ENCODE assay signal across 8 mouse cellular contexts in genomic region chr5:108628891-108629633, GRCm38 (mm10). TPM values are rescaled to one million over a fixed set of nuclear protein-coding genes. Genes with fewer than 3 reads are reported as not detected.
A peak's percentile ranks its signal among the peaks of the same experiment; 100 is the strongest.
DNase-seq lines count a peak whose midpoint lies in the region; ATAC-seq and TF ChIP-seq lines count a peak whose summit lies in the region.

No protein-coding gene starts in this region.

- WGBS in kidney, embryonic 15.5 days, result 2% methylated on average over 32 of the region's 32 CpGs
- WGBS in limb, embryonic 14.5 days, result 3% methylated on average over 32 of the region's 32 CpGs
- under 1% methylated on average over 32 of the region's 32 CpGs for WGBS in olfactory bulb, adult 2 months

- H3K4me2 ChIP-seq in kidney, embryonic 15.5 days, result peak overlapping the region; percentile 79
- H3K4me2 ChIP-seq in limb, embryonic 14.5 days (replicated peaks; ENCODE audit: low read depth, low read length, severe bottlenecking), result peak overlapping the region; percentile 88

- no peak for TF ChIP-seq POLR2A in limb, embryonic 14.5 days (IDR thresholded peaks at IDR 0.05; ENCODE audit: borderline replicate concordance, extremely low read depth, insufficient read depth, insufficient read length)
- no peak for TF ChIP-seq POLR2A in olfactory bulb, adult 2 months (IDR thresholded peaks at IDR 0.05; ENCODE audit: insufficient read depth, low read depth, low read length)

- H3K9me3 ChIP-seq in kidney, embryonic 15.5 days (replicated peaks), result no peaks in the 10 kb centered on the region
- no peaks in the 10 kb centered on the region for H3K9me3 ChIP-seq in ES-E14 (ENCODE audit: control insufficient read depth, insufficient read depth, low read depth, low read length)
- H3K9me3 ChIP-seq in limb, embryonic 14.5 days (ENCODE audit: control insufficient read depth, low read length), result no peaks in the 10 kb centered on the region

- peak overlapping the region; percentile 89 for H3K27ac ChIP-seq in kidney, embryonic 15.5 days
- H3K27ac ChIP-seq in ES-E14 (ENCODE audit: insufficient read depth, low read depth, low read length, poor library complexity, severe bottlenecking), result peak overlapping the region; percentile 16; the same call in 1 of the 2 replicates
- peak overlapping the region; percentile 85 for H3K27ac ChIP-seq in limb, embryonic 14.5 days (replicated peaks; ENCODE audit: low read depth, low read length)
- peak overlapping the region; percentile 76 for H3K27ac ChIP-seq in olfactory bulb, adult 2 months (ENCODE audit: insufficient read depth, low read depth, low read length)

- peaks cover 10% of the 10 kb centered on the region for H3K36me3 ChIP-seq in kidney, embryonic 15.5 days
- H3K36me3 ChIP-seq in ES-E14 (ENCODE audit: control insufficient read depth, insufficient read depth, low read length, poor library complexity, severe bottlenecking), result no peaks in the 10 kb centered on the region; the same call in 1 of the 2 replicates
- peaks cover 7% of the 10 kb centered on the region for H3K36me3 ChIP-seq in limb, embryonic 14.5 days (ENCODE audit: control insufficient read depth, insufficient read depth, low read length)

- H3K4me3 ChIP-seq in kidney, embryonic 15.5 days (replicated peaks), result peak overlapping the region; percentile 79
- peak overlapping the region; percentile 87 to 93 for H3K4me3 ChIP-seq in ES-E14 (ENCODE audit: insufficient read depth in 1 of 2, low read depth in 1 of 2, low read length in 2 of 2, poor library complexity in 1 of 2, severe bottlenecking in 1 of 2)
- H3K4me3 ChIP-seq in limb, embryonic 14.5 days (replicated peaks; ENCODE audit: low read length), result peak overlapping the region; percentile 95
- H3K4me3 ChIP-seq in olfactory bulb, adult 2 months (ENCODE audit: insufficient read depth, low read depth, low read length), result peak overlapping the region; percentile 82

- no peak for DNase-seq in kidney, adult 18-20 months
- peak; percentile 17 for DNase-seq in ES-E14 (ENCODE audit: low read depth, low spot score)
- no peak for DNase-seq in limb, embryonic 14.5 days (ENCODE audit: low spot score)
- DNase-seq in gastrocnemius, postnatal 14 days, result no peak
- no peak for DNase-seq in left cerebral cortex, postnatal 10 days (ENCODE audit: extremely low spot score in 1 of 2, low spot score in 2 of 2)

- peaks cover 27% of the 10 kb centered on the region for H3K4me1 ChIP-seq in kidney, embryonic 15.5 days
- no peaks in the 10 kb centered on the region for H3K4me1 ChIP-seq in ES-E14 (ENCODE audit: control insufficient read depth in 2 of 2, insufficient read depth in 2 of 2, low read length in 2 of 2, poor library complexity in 1 of 2)
- peaks cover 9% of the 10 kb centered on the region for H3K4me1 ChIP-seq in limb, embryonic 14.5 days (ENCODE audit: control insufficient read depth, insufficient read depth, low read length)
- H3K4me1 ChIP-seq in olfactory bulb, adult 2 months (ENCODE audit: control insufficient read depth, insufficient read depth, low read length), result 0 out of 2 replicates have a peak, but pooled peaks cover 2% of the 10 kb centered on the region

- peak; percentile 90 for ATAC-seq in kidney, embryonic 15.5 days (replicated peaks; ENCODE audit: low FRiP score)
- ATAC-seq in erythroid progenitor cell, adult 5-6 weeks (replicated peaks; ENCODE audit: low FRiP score, poor library complexity, severe bottlenecking), result peak; percentile 76
- ATAC-seq in limb, embryonic 14.5 days (ENCODE audit: low FRiP score, low read depth), result peak; percentile 83

- peak overlapping the region; percentile 91 for H3K9ac ChIP-seq in kidney, embryonic 15.5 days
- peak overlapping the region; percentile 92 for H3K9ac ChIP-seq in ES-E14 (ENCODE audit: insufficient read depth, low read depth, low read length, poor library complexity, severe bottlenecking)
- peak overlapping the region; percentile 95 for H3K9ac ChIP-seq in limb, embryonic 14.5 days (ENCODE audit: low read depth, low read length, severe bottlenecking)

- in situ Hi-C loops in ES-E14 (cut with MboI; ENCODE audit: low sequenced_read_pairs in 2 of 2, unreplicated experiment in 2 of 2), result no loop called here

- TF ChIP-seq CTCF in olfactory bulb, adult 2 months (IDR thresholded peaks at IDR 0.05; ENCODE audit: insufficient read depth, low read depth, low read length), result no peak

- no peaks in the 10 kb centered on the region for H3K27me3 ChIP-seq in kidney, embryonic 15.5 days
- H3K27me3 ChIP-seq in limb, embryonic 14.5 days (ENCODE audit: control insufficient read depth, insufficient read depth, low read length), result no peaks in the 10 kb centered on the region

- intact Hi-C loops in gastrocnemius, postnatal 14 days (cut with DNase I; ENCODE audit: low total_unique reads), result no loop called here
- intact Hi-C loops in left cerebral cortex, postnatal 10 days (cut with DNase I), result no loop called here

TF ChIP-seq in ES-E14, 5 proteins besides CTCF, POLR2A, EP300 and RAD21:
- TF ChIP-seq CHD2 (IDR thresholded peaks at IDR 0.05; ENCODE audit: low read depth, low read length) (no peak), ZC3H11A (IDR thresholded peaks at IDR 0.05; ENCODE audit: borderline replicate concordance, low read depth, low read length) (no peak), HCFC1 (IDR thresholded peaks at IDR 0.05; ENCODE audit: borderline replicate concordance, insufficient read depth, low read length) (no peak), ZNF384 (IDR thresholded peaks at IDR 0.05; ENCODE audit: low read depth, low read length) (no peak), MAFK (IDR thresholded peaks at IDR 0.05; ENCODE audit: insufficient read depth, low read depth, low read length) (no peak)

RNA-seq across cellular contexts. Expression of gene Gak, which starts 0.5 kb away (rescaled TPM):
- polyA plus RNA-seq in kidney, embryonic 15.5 days (2015; fragmentation: Nextera tagmentation; extraction: Ambion mirVana), result 53.2 and 53.3 TPM in 2 replicates
- 44.8 and 49.1 TPM in 2 replicates for total RNA-seq in ES-E14 (2012; rRNA removed)
- total RNA-seq in erythroid progenitor cell, adult 5-6 weeks (2015; ENCODE audit: low replicate concordance), result 50.8 and 63.3 TPM in 2 replicates
- total RNA-seq in erythroid progenitor cell, adult 5-6 weeks (2017; ENCODE audit: low replicate concordance), result 61.4 and 69.4 TPM in 2 replicates
- polyA plus RNA-seq in limb, embryonic 14.5 days (2012; rRNA removed), result 55.6 and 63.6 TPM in 2 replicates
- 45.2 and 46.0 TPM in 2 replicates for polyA plus RNA-seq in limb, embryonic 14.5 days (2014; fragmentation: Nextera tagmentation; extraction: Ambion mirVana)
- 581 TPM in 1 of 2 replicates, not detected in the other for polyA plus RNA-seq in olfactory bulb, adult 2 months (2012; ENCODE audit: insufficient read depth, insufficient read length, low replicate concordance, missing spikeins)
- 10 to 100 TPM; 14.7 to 15.6 TPM for total RNA-seq in gastrocnemius, postnatal 14 days (2021)
- 10 to 100 TPM; 88.2 to 97.3 TPM for total RNA-seq in left cerebral cortex, postnatal 10 days (2021)

RNA-seq across cellular contexts. Expression of gene Tmem175, which starts 0.5 kb away (rescaled TPM):
- 25.5 and 28.1 TPM in 2 replicates for polyA plus RNA-seq in kidney, embryonic 15.5 days (2015; fragmentation: Nextera tagmentation; extraction: Ambion mirVana)
- 14.1 and 14.5 TPM in 2 replicates for total RNA-seq in ES-E14 (2012; rRNA removed)
- 2.9 and 8.4 TPM in 2 replicates for total RNA-seq in erythroid progenitor cell, adult 5-6 weeks (2015; ENCODE audit: low replicate concordance)
- 2.8 and 7.9 TPM in 2 replicates for total RNA-seq in erythroid progenitor cell, adult 5-6 weeks (2017; ENCODE audit: low replicate concordance)
- polyA plus RNA-seq in limb, embryonic 14.5 days (2012; rRNA removed), result 41.8 and 63.3 TPM in 2 replicates
- polyA plus RNA-seq in limb, embryonic 14.5 days (2014; fragmentation: Nextera tagmentation; extraction: Ambion mirVana), result 32.8 and 35.5 TPM in 2 replicates
- polyA plus RNA-seq in olfactory bulb, adult 2 months (2012; ENCODE audit: insufficient read depth, insufficient read length, low replicate concordance, missing spikeins), result not detected in 2 replicates
- 1 to 10 TPM; 5.5 to 5.6 TPM for total RNA-seq in gastrocnemius, postnatal 14 days (2021)
- 10 to 100 TPM; 36.9 to 38.7 TPM for total RNA-seq in left cerebral cortex, postnatal 10 days (2021)

RNA-seq across cellular contexts. Expression of gene Idua, which starts 31.1 kb away (rescaled TPM):
- polyA plus RNA-seq in kidney, embryonic 15.5 days (2015; fragmentation: Nextera tagmentation; extraction: Ambion mirVana), result 10.2 and 11.1 TPM in 2 replicates
- 3.7 and 5.2 TPM in 2 replicates for total RNA-seq in ES-E14 (2012; rRNA removed)
- total RNA-seq in erythroid progenitor cell, adult 5-6 weeks (2015; ENCODE audit: low replicate concordance), result 2.5 and 5.8 TPM in 2 replicates
- total RNA-seq in erythroid progenitor cell, adult 5-6 weeks (2017; ENCODE audit: low replicate concordance), result 2.2 TPM in 1 of 2 replicates, not detected in the other
- 21.4 and 26.8 TPM in 2 replicates for polyA plus RNA-seq in limb, embryonic 14.5 days (2012; rRNA removed)
- polyA plus RNA-seq in limb, embryonic 14.5 days (2014; fragmentation: Nextera tagmentation; extraction: Ambion mirVana), result 15.6 and 17.1 TPM in 2 replicates
- not detected in 2 replicates for polyA plus RNA-seq in olfactory bulb, adult 2 months (2012; ENCODE audit: insufficient read depth, insufficient read length, low replicate concordance, missing spikeins)
- 1 to 10 TPM; 5.8 to 8.8 TPM for total RNA-seq in gastrocnemius, postnatal 14 days (2021)
- 1 to 10 TPM; 6.7 to 8.2 TPM for total RNA-seq in left cerebral cortex, postnatal 10 days (2021)

RNA-seq across cellular contexts. Expression of gene Dgkq, which starts 40.4 kb away (rescaled TPM):
- 10.3 and 12.6 TPM in 2 replicates for polyA plus RNA-seq in kidney, embryonic 15.5 days (2015; fragmentation: Nextera tagmentation; extraction: Ambion mirVana)
- total RNA-seq in ES-E14 (2012; rRNA removed), result 25.5 and 47.5 TPM in 2 replicates
- total RNA-seq in erythroid progenitor cell, adult 5-6 weeks (2015; ENCODE audit: low replicate concordance), result 4.2 TPM in 1 of 2 replicates, not detected in the other
- 4.9 and 5.5 TPM in 2 replicates for total RNA-seq in erythroid progenitor cell, adult 5-6 weeks (2017; ENCODE audit: low replicate concordance)
- 35.3 and 40.5 TPM in 2 replicates for polyA plus RNA-seq in limb, embryonic 14.5 days (2012; rRNA removed)
- polyA plus RNA-seq in limb, embryonic 14.5 days (2014; fragmentation: Nextera tagmentation; extraction: Ambion mirVana), result 12.5 and 13.3 TPM in 2 replicates
- not detected in 2 replicates for polyA plus RNA-seq in olfactory bulb, adult 2 months (2012; ENCODE audit: insufficient read depth, insufficient read length, low replicate concordance, missing spikeins)
- 1 to 10 TPM; 4.5 to 5.2 TPM for total RNA-seq in gastrocnemius, postnatal 14 days (2021)
- 10 to 100 TPM; 52.6 to 54.6 TPM for total RNA-seq in left cerebral cortex, postnatal 10 days (2021)

RNA-seq across cellular contexts. Expression of gene Slc26a1, which starts 46.3 kb away (rescaled TPM):
- polyA plus RNA-seq in kidney, embryonic 15.5 days (2015; fragmentation: Nextera tagmentation; extraction: Ambion mirVana), result 4.3 and 4.9 TPM in 2 replicates
- total RNA-seq in ES-E14 (2012; rRNA removed), result 0.26 and 0.27 TPM in 2 replicates
- total RNA-seq in erythroid progenitor cell, adult 5-6 weeks (2015; ENCODE audit: low replicate concordance), result 3.6 and 4.6 TPM in 2 replicates
- 0.90 and 1.7 TPM in 2 replicates for total RNA-seq in erythroid progenitor cell, adult 5-6 weeks (2017; ENCODE audit: low replicate concordance)
- polyA plus RNA-seq in limb, embryonic 14.5 days (2012; rRNA removed), result 1.3 and 2.6 TPM in 2 replicates
- polyA plus RNA-seq in limb, embryonic 14.5 days (2014; fragmentation: Nextera tagmentation; extraction: Ambion mirVana), result 1.1 and 1.4 TPM in 2 replicates
- not detected in 2 replicates for polyA plus RNA-seq in olfactory bulb, adult 2 months (2012; ENCODE audit: insufficient read depth, insufficient read length, low replicate concordance, missing spikeins)
- total RNA-seq in gastrocnemius, postnatal 14 days (2021), result not detected
- 1 to 10 TPM; 2.6 to 2.8 TPM for total RNA-seq in left cerebral cortex, postnatal 10 days (2021)

Comparison
In these comparisons a context has a peak if more than half of its experiments do, and no peak if none do; other contexts are left out.
1. H3K27ac ChIP-seq: peak in every context shown above with its lines; median percentile 89 in kidney, embryonic 15.5 days; 85 in limb, embryonic 14.5 days; 76 in olfactory bulb, adult 2 months; 16 in ES-E14.